Mouse (Mus musculus) ES-E14 (cell line): ENCODE measurements around the gene Slc25a16. TPM values are rescaled to one million over a fixed set of nuclear protein-coding genes. Genes with fewer than 3 reads are reported as not detected.
A peak's percentile ranks its signal among the peaks of the same experiment; 100 is the strongest.

Source experiments
- DNase-seq: peaks from one replicate; pipeline ENCODE4 v3.0.0-alpha.2; 2013; ENCODE audit warnings: low read depth, low spot score
- H3K27ac ChIP-seq: 2 replicates; pipeline ENCODE4 v1.5.1; 2012; ENCODE audit warnings: low read depth, mild to moderate bottlenecking, low read length, moderate library complexity, mixed read lengths; ENCODE audit not compliant: poor library complexity, insufficient read depth, severe bottlenecking
- H3K36me3 ChIP-seq: 2 replicates; pipeline ENCODE4 v1.6.1; 2012; ENCODE audit warnings: mild to moderate bottlenecking, low read length, moderate library complexity, mixed read lengths; ENCODE audit not compliant: control insufficient read depth, poor library complexity, insufficient read depth, severe bottlenecking
- H3K4me1 ChIP-seq, 2 experiments: fragments of 150-350 bp in 1 of 2; sonication (generic) in 1 of 2; 2 replicates each; pipeline ENCODE4 v1.6.1; 2012; ENCODE audit warnings: low read length in 2 of 2, mild to moderate bottlenecking in 1 of 2, mixed read lengths in 1 of 2; ENCODE audit not compliant: control insufficient read depth in 2 of 2, insufficient read depth in 2 of 2, poor library complexity in 1 of 2
- H3K4me3 ChIP-seq, 2 experiments: fragments of 150-350 bp in 1 of 2; sonication (generic) in 1 of 2; 2 replicates each; pipeline ENCODE4 v1.5.1; 2012; ENCODE audit warnings: low read length in 2 of 2, low read depth in 1 of 2, mild to moderate bottlenecking in 1 of 2, mixed read lengths in 1 of 2; ENCODE audit not compliant: insufficient read depth in 1 of 2, poor library complexity in 1 of 2, severe bottlenecking in 1 of 2
- H3K9ac ChIP-seq: 2 replicates; pipeline ENCODE4 v1.6.1; 2012; ENCODE audit warnings: low read depth, mild to moderate bottlenecking, low read length, mixed read lengths; ENCODE audit not compliant: poor library complexity, insufficient read depth, severe bottlenecking
- H3K9me3 ChIP-seq: fragments of 150-350 bp; sonication (generic); 2 replicates; pipeline ENCODE4 v1.6.1; 2012; ENCODE audit warnings: low read depth, mild to moderate bottlenecking, low read length; ENCODE audit not compliant: control insufficient read depth, insufficient read depth
- CHD2 ChIP-seq: IDR thresholded peaks from 2 replicates; pipeline ENCODE4 v1.6.1; 2014; ENCODE audit warnings: mild to moderate bottlenecking, low read depth, low read length, inconsistent platforms
- HCFC1 ChIP-seq: IDR thresholded peaks from 2 replicates; pipeline ENCODE4 v1.6.1; 2012; ENCODE audit warnings: low read length, inconsistent platforms, borderline replicate concordance; ENCODE audit not compliant: insufficient read depth
- MAFK ChIP-seq: IDR thresholded peaks from 2 replicates; pipeline ENCODE4 v1.6.1; 2014; ENCODE audit warnings: mild to moderate bottlenecking, low read depth, low read length, inconsistent platforms; ENCODE audit not compliant: insufficient read depth
- ZC3H11A ChIP-seq: IDR thresholded peaks from 2 replicates; pipeline ENCODE4 v1.6.1; 2012; ENCODE audit warnings: low read depth, mild to moderate bottlenecking, inconsistent platforms, low read length, borderline replicate concordance
- ZNF384 ChIP-seq: IDR thresholded peaks from 2 replicates; pipeline ENCODE4 v1.6.1; 2012; ENCODE audit warnings: low read depth, low read length, inconsistent platforms
- in situ Hi-C, 2 experiments: fragments of 600-800 bp; cut with MboI; formaldehyde crosslinking; loops; one replicate each; pipeline ENCODE4 v1.15.1; 2025; ENCODE audit warnings: low sequenced_read_pairs in 2 of 2, inconsistent platforms in 1 of 2; ENCODE audit not compliant: unreplicated experiment in 2 of 2
- total RNA-seq: library from RNA; depleted of rRNA; stranded (reverse); fragments of 300-350 nt; gene quantifications from 2 replicates; pipeline ENCODE4 v1.2.3, GENCODE M21; 2012

The Slc25a16 gene
- total RNA-seq, 1 experiment: 12.8 TPM

- in situ Hi-C loops: no loop called here
- Histone ChIP-seq H3K9ac (peak overlapping the region; percentile 88), H3K9me3 (no peaks in the 10 kb centered on the region), H3K4me3 (peak overlapping the region; percentile 74 to 96), H3K27ac (no peak overlapping the region), H3K36me3 (no peaks in the 10 kb centered on the region), H3K4me1 (peaks cover 0 to 2% of the 10 kb centered on the region in 2 experiments; a peak in 1 of 4 replicates)
- TF ChIP-seq ZNF384: no peak
- no peak for TF ChIP-seq ZC3H11A
- TF ChIP-seq CHD2: no peak
- no peak for TF ChIP-seq HCFC1
- TF ChIP-seq MAFK: no peak
- no peak for DNase-seq
These were observed 328 bp downstream of the Slc25a16 start for GRCm38 (mm10) chr10:62920766-62921156.

DNA sequence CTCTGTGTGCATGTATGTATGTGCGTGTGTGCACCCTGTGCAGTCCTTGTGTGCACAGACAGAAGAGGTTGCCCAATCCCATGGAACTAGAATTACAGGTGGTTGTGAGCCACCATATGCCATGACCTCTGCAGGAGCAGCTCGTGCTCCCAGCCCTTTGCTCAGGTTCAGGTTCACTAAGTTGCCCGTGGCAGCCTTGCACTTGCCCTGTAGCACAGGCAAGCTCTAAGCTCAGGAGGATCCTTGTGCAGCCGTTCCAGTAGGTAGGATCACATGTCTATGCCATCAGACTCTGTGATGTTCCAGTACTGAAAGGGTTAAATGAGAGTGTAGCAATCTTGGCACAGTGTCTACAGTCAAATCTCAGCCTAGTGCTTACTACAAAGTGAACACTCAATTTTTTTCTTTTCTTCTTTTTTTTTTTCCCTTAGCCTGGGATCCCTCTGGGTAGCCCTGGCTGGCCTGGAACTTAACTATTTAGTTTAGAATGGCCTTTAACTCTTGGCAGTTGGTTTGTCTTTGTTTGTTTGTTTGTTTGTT is 3.7 kb downstream of the Slc25a16 start:
- Histone ChIP-seq H3K36me3 (no peaks in the 10 kb centered on the region), H3K4me3 (no peak overlapping the region), H3K27ac (no peak overlapping the region), H3K4me1 (peaks cover 0 to 2% of the 10 kb centered on the region in 2 experiments; a peak in 1 of 4 replicates), H3K9ac (no peak overlapping the region), H3K9me3 (no peaks in the 10 kb centered on the region)
- in situ Hi-C loops: no loop called here
- no peak for TF ChIP-seq CHD2
- no peak for TF ChIP-seq ZC3H11A
- TF ChIP-seq ZNF384: no peak
- no peak for TF ChIP-seq MAFK
- no peak for TF ChIP-seq HCFC1
- no peak for DNase-seq

GRCm38 (mm10) chr10:62932381-62932780 is 11.9 kb downstream of the Slc25a16 start:
- no peak overlapping the region for H3K9ac ChIP-seq
- H3K36me3 ChIP-seq: no peaks in the 10 kb centered on the region
- H3K4me1 ChIP-seq: no peaks in the 10 kb centered on the region
- H3K27ac ChIP-seq: no peak overlapping the region
- TF ChIP-seq HCFC1 (no peak), CHD2 (no peak), MAFK (no peak), ZC3H11A (no peak), ZNF384 (no peak)
- no peaks in the 10 kb centered on the region for H3K9me3 ChIP-seq
- in situ Hi-C loops: no loop called here
- DNase-seq: no peak
- no peak overlapping the region for H3K4me3 ChIP-seq

DNA sequence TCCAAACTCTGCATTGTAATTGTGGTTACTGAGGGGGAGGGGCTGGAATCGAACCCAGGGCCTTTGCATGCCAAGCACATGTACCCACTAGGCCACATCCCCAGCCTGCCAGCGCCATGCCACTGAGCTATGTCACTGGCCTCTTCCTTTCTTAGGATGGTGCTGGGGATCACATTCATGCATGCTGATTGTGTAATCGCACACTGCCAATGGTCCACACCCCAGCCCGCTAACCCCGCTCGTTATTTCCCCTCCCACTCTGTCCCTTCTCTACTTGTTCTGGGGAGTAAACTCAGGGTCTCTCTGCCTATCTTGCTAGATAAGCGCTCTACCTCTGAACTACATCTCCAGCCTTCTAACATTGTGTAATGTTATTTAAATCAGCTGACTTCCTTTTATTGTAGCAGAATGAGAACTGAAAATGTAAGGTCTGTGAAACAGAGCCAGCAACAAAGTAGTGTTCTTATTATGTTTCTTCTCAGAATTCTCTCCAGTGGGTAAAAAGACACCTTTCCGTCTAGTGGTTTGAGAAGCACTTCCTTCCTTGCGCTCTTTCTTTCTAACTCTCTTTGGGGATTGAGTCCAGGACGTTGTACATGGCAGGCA is 24.6 kb downstream of the Slc25a16 start:
- no peaks in the 10 kb centered on the region for H3K9me3 ChIP-seq
- in situ Hi-C loops: no loop called here
- peaks cover 5% of the 10 kb centered on the region; the same call in 1 of the 2 replicates for H3K36me3 ChIP-seq
- H3K4me3 ChIP-seq: no peak overlapping the region
- no peak for DNase-seq
- peaks cover 0 to 2% of the 10 kb centered on the region in 2 experiments; a peak in 1 of 4 replicates for H3K4me1 ChIP-seq
- H3K9ac ChIP-seq: no peak overlapping the region
- no peak overlapping the region for H3K27ac ChIP-seq
- TF ChIP-seq ZC3H11A (no peak), CHD2 (no peak), ZNF384 (no peak), HCFC1 (no peak), MAFK (no peak)
